Mouse (Mus musculus) embryo, embryonic 11 days (tissue): ENCODE measurements around the gene Ints5.

Experiments used
- DNase-seq: peaks from one replicate; pipeline ENCODE4 v3.0.0-alpha.2; 2015

Ints5 gene

GRCm38 (mm10) chr19:8929224-8930088 lies 36.7 kb downstream of the Ints5 start, which contains the start of the genes Rom1 and Eml3:
Gene Rom1, minus strand, starts transcription at chr19:8929356.
Gene Eml3, plus strand, starts transcription at chr19:8929552.
- DNase-seq, result peak; percentile 91

- no peak for DNase-seq
These were observed 37.3 kb downstream of the Ints5 start for GRCm38 (mm10) chr19:8930117-8930516.

GRCm38 (mm10) chr19:8930771-8931170 lies 38.0 kb downstream of the Ints5 start:
- DNase-seq, result no peak

- DNase-seq, result no peak
These were observed 43.9 kb downstream of the Ints5 start for GRCm38 (mm10) chr19:8936736-8937135.

DNA sequence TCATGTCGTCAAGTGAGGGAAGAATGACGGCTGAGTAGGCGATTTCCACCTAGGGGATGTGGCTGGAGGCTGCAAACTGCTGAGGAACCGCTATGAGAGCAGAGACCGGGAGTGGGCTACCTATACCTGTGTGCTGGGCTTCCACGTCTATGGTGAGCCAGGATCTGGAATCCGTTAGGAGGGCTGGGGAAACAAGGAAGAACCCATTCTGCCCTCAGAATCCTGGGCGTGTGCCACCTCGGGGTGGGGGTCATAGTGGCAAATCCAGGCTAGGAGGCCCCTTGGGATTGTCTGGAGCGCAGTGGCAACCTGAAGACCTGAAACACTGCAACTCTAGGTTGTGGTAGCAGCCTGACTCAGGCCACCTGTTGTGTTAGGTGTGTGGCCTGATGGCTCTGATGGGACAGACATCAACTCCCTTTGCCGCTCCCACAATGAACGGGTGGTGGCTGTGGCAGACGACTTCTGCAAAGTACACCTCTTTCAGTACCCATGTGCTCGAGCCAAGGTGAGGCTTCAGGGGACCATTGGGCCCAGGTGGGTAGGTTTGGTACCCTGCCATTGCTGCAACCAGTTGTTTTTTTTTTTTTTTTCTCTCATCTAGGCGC lies 47.8 kb downstream of the Ints5 start:
- DNase-seq, result no peak

- DNase-seq, result no peak
These were observed 48.3 kb downstream of the Ints5 start for GRCm38 (mm10) chr19:8941136-8941514.

- peak; percentile 99 for DNase-seq
These were observed 48.9 kb downstream of the Ints5 start, which contains the start of gene Mta2 for GRCm38 (mm10) chr19:8941515-8942217. Gene Mta2, plus strand, starts transcription at chr19:8941875.

GRCm38 (mm10) chr19:8942276-8942964 lies 49.6 kb downstream of the Ints5 start:
- DNase-seq, result peak; percentile 65

- no peak for DNase-seq
These were observed 50.2 kb downstream of the Ints5 start for GRCm38 (mm10) chr19:8943047-8943446.

DNA sequence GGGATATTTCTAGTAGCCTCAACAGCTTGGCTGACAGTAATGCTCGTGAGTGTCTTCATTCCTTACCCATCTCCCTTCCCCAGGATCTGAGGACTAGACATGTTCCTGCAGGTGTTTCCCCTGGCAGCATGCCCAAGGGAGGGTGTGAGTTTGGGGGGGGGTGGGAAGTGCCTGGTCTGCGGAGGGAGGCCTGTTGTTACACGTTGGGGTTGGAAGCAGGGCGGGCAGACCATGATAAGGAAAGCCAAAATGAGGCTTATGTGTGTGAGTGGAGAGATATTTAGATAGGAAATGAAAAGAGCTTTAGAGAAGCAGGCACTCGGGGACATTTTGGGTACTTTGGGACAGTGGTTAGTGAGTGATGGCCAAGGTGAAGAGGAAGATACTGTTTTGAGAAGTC lies 51.3 kb downstream of the Ints5 start:
- no peak for DNase-seq

GRCm38 (mm10) chr19:8944750-8945149 lies 51.9 kb downstream of the Ints5 start:
- peak; percentile 82 for DNase-seq

DNA sequence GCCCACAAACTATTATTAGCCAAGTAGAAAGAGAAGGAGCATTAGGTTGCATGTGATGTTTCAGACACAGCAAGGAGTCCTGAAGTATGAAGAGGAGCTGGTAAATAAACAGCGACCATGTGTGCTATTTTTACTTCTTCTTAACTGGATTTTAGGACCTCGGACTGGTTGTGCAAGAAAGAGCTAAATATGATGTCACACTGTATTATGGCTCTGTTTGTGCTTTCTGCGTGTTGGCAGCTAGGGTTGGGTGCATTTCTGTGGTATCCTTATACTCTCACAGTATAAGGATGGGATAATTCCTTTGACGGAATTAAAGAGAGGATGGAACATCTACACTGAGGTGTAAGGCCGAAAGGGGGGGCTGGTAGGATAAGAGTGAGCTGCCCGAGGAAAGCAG lies 52.4 kb downstream of the Ints5 start:
- no peak for DNase-seq

GRCm38 (mm10) chr19:8946929-8947328 lies 54.1 kb downstream of the Ints5 start:
- no peak for DNase-seq
